8 mouse cellular contexts compared by ENCODE assay signal in genomic region chr4:107313690-107314478, GRCm38 (mm10). TPM values are rescaled to one million over a fixed set of nuclear protein-coding genes. Genes with fewer than 3 reads are reported as not detected.
A peak's percentile ranks its signal among the peaks of the same experiment; 100 is the strongest.
DNase-seq lines count a peak whose midpoint lies in the region; ATAC-seq and TF ChIP-seq lines count a peak whose summit lies in the region.

Yipf1 (plus strand) TSS chr4:107314363.

- H3K36me3 ChIP-seq in heart, embryonic 11.5 days (ENCODE audit: control insufficient read depth, insufficient read depth, low read length) = 0 out of 2 replicates have a peak, but pooled peaks cover under 1% of the 10 kb centered on the region
- peaks cover 10% of the 10 kb centered on the region for H3K36me3 ChIP-seq in kidney, embryonic 16.5 days (ENCODE audit: insufficient read depth, low read length)
- H3K36me3 ChIP-seq in liver, adult 2 months (ENCODE audit: control insufficient read depth, insufficient read depth, low read length) = 0 out of 2 replicates have a peak, but pooled peaks cover under 1% of the 10 kb centered on the region
- H3K36me3 ChIP-seq in myocyte (ENCODE audit: control insufficient read depth, insufficient read depth) = no peaks in the 10 kb centered on the region
- peaks cover 2% of the 10 kb centered on the region; the same call in 1 of the 2 replicates for H3K36me3 ChIP-seq in splenic B cell, adult 2 months (ENCODE audit: control insufficient read depth, insufficient read depth, low read length, poor library complexity, severe bottlenecking)

- no peaks in the 10 kb centered on the region for H3K27me3 ChIP-seq in heart, embryonic 11.5 days (ENCODE audit: control insufficient read depth, insufficient read depth, low read length)
- no peaks in the 10 kb centered on the region for H3K27me3 ChIP-seq in kidney, embryonic 16.5 days (ENCODE audit: insufficient read depth, low read length)
- no peaks in the 10 kb centered on the region for H3K27me3 ChIP-seq in liver, adult 2 months (ENCODE audit: control insufficient read depth, insufficient read depth, low read length)
- H3K27me3 ChIP-seq in myocyte (ENCODE audit: control insufficient read depth, insufficient read depth, insufficient read length) = peaks cover 4% of the 10 kb centered on the region
- no peaks in the 10 kb centered on the region for H3K27me3 ChIP-seq in splenic B cell, adult 2 months (ENCODE audit: control insufficient read depth, insufficient read depth, low read length, poor library complexity, severe bottlenecking)

- H3K9me3 ChIP-seq in heart, embryonic 11.5 days (replicated peaks; ENCODE audit: control insufficient read depth, low read length) = no peaks in the 10 kb centered on the region
- H3K9me3 ChIP-seq in kidney, embryonic 16.5 days (ENCODE audit: low read length) = no peaks in the 10 kb centered on the region

- peak within 1 kb of the TSS; percentile 7; the same call in 1 of the 2 replicates for H3K27ac ChIP-seq in heart, embryonic 11.5 days (ENCODE audit: low read depth, low read length)
- H3K27ac ChIP-seq in kidney, embryonic 16.5 days (ENCODE audit: low read length) = peak within 1 kb of the TSS; percentile 6
- H3K27ac ChIP-seq in liver, adult 2 months (replicated peaks; ENCODE audit: insufficient read depth, low read depth, low read length) = peak within 1 kb of the TSS; percentile 79

- WGBS in heart, embryonic 11.5 days (ENCODE audit: insufficient replicate concordance) = 1% methylated on average over 29 of the region's 29 CpGs
- WGBS in kidney, embryonic 16.5 days = under 1% methylated on average over 29 of the region's 29 CpGs
- under 1% methylated on average over 29 of the region's 29 CpGs for WGBS in liver, adult 2 months

- TF ChIP-seq POLR2A in liver, adult 2 months (IDR thresholded peaks at IDR 0.05; ENCODE audit: extremely low read depth, insufficient read depth, low read length) = peak; percentile 27; the same call in 1 of the 2 replicates
- TF ChIP-seq POLR2A in myocyte (IDR thresholded peaks at IDR 0.05; ENCODE audit: insufficient read length, low read depth) = peak; percentile 72

- peaks cover 7% of the 10 kb centered on the region; the same call in 1 of the 2 replicates for H3K4me1 ChIP-seq in heart, embryonic 11.5 days (ENCODE audit: control insufficient read depth, insufficient read depth, low read length)
- peaks cover 13% of the 10 kb centered on the region; the same call in 1 of the 2 replicates for H3K4me1 ChIP-seq in kidney, embryonic 16.5 days (ENCODE audit: insufficient read depth, low read length)
- H3K4me1 ChIP-seq in liver, adult 2 months (ENCODE audit: control insufficient read depth, insufficient read depth, low read length) = no peaks in the 10 kb centered on the region

- peak within 1 kb of the TSS; percentile 66 for H3K4me3 ChIP-seq in heart, embryonic 11.5 days (ENCODE audit: low read depth, low read length)
- peak within 1 kb of the TSS; percentile 72 for H3K4me3 ChIP-seq in kidney, embryonic 16.5 days (ENCODE audit: low read length)
- peak within 1 kb of the TSS; percentile 57 for H3K4me3 ChIP-seq in liver, adult 2 months (ENCODE audit: insufficient read depth, low read depth, low read length)
- peak within 1 kb of the TSS; percentile 70 for H3K4me3 ChIP-seq in myocyte

- ATAC-seq in erythroblast, adult 5-6 weeks (replicated peaks; ENCODE audit: low FRiP score, poor library complexity, severe bottlenecking) = peak; percentile 97
- ATAC-seq in heart, embryonic 11.5 days (replicated peaks; ENCODE audit: insufficient number of reproducible peaks, low FRiP score, low TSS enrichment) = peak; percentile 86
- ATAC-seq in kidney, embryonic 16.5 days (ENCODE audit: low FRiP score, low TSS enrichment) = peak; percentile 94

- H3K4me2 ChIP-seq in heart, embryonic 11.5 days = peak within 1 kb of the TSS; percentile 81
- H3K4me2 ChIP-seq in kidney, embryonic 16.5 days (replicated peaks; ENCODE audit: low read depth, low read length) = peak within 1 kb of the TSS; percentile 81
- H3K4me2 ChIP-seq in myocyte (ENCODE audit: low read depth) = peak within 1 kb of the TSS; percentile 95

- no peaks in the 10 kb centered on the region for H3K79me2 ChIP-seq in liver, adult 2 months (ENCODE audit: control insufficient read depth, insufficient read depth, low read length)
- H3K79me2 ChIP-seq in myocyte (ENCODE audit: control insufficient read depth, insufficient read depth) = no peaks in the 10 kb centered on the region

- peak within 1 kb of the TSS; percentile 72 for H3K9ac ChIP-seq in heart, embryonic 11.5 days (ENCODE audit: low read depth, low read length)
- H3K9ac ChIP-seq in kidney, embryonic 16.5 days (replicated peaks; ENCODE audit: low read length) = peak within 1 kb of the TSS; percentile 69
- H3K9ac ChIP-seq in liver, adult 2 months (ENCODE audit: low read depth, low read length) = peak within 1 kb of the TSS; percentile 78

- DNase-seq in B cell, adult 2 months = peak; percentile 87 to 88
- peak; percentile 96 for DNase-seq in brain, adult 2 months (ENCODE audit: low read depth, low spot score)
- peak; percentile 84 for DNase-seq in liver, adult 2 months (ENCODE audit: extremely low read depth, low read depth, low spot score)
- DNase-seq in splenic B cell, adult 2 months (ENCODE audit: low read depth, low spot score) = peak; percentile 87

- TF ChIP-seq CTCF in liver, adult 2 months (IDR thresholded peaks at IDR 0.05; ENCODE audit: low read depth, low read length) = peak; percentile 51

- H3ac ChIP-seq in myocyte (ENCODE audit: control insufficient read depth, insufficient read length) = no peak within 1 kb of the TSS

TF ChIP-seq in myocyte, 11 proteins besides CTCF, POLR2A, EP300 and RAD21:
- TF ChIP-seq POLR2AphosphoS2 (IDR thresholded peaks at IDR 0.05; ENCODE audit: insufficient read length, low read depth) (peak; percentile 67), MAX (IDR thresholded peaks at IDR 0.05; ENCODE audit: low read depth) (no peak), SRF (IDR thresholded peaks at IDR 0.05; ENCODE audit: control insufficient read depth, insufficient read length, low read depth) (no peak)

RNA-seq across cellular contexts. Expression of gene Yipf1, which starts in this region (rescaled TPM):
- total RNA-seq in erythroblast, adult 5-6 weeks (2015; ENCODE audit: low replicate concordance) = 14.0 and 40.7 TPM in 2 replicates
- total RNA-seq in erythroblast, adult 5-6 weeks (2017; ENCODE audit: low replicate concordance) = 16.6 and 25.2 TPM in 2 replicates
- polyA plus RNA-seq in heart, embryonic 11.5 days (2014; fragmentation: Nextera tagmentation; extraction: Ambion mirVana) = 41.6 and 43.8 TPM in 2 replicates
- polyA plus RNA-seq in kidney, embryonic 16.5 days (2015; fragmentation: Nextera tagmentation; extraction: Ambion mirVana) = 54.7 and 57.3 TPM in 2 replicates
- 42.2 and 52.3 TPM in 2 replicates for total RNA-seq in liver, adult 2 months (2014; rRNA removed)
- 38.0 and 38.7 TPM in 2 replicates for polyA plus RNA-seq in liver, adult 2 months (2012; rRNA removed)
- 37.3 TPM for polyA plus RNA-seq in myocyte (2012; fragmentation: generic; extraction: Trizol)

Comparison
In these comparisons a context has a peak if more than half of its experiments do, and no peak if none do; other contexts are left out.
1. Peak in every context shown above with its lines: DNase-seq, ATAC-seq, H3K4me3 ChIP-seq and H3K27ac ChIP-seq.
2. H3K27ac ChIP-seq: peak in every context shown above with its lines; median percentile 79 in liver, adult 2 months; 7 in heart, embryonic 11.5 days; 6 in kidney, embryonic 16.5 days.